Mouse (Mus musculus) small intestine, adult 2 months (tissue): ENCODE data around the gene G430095P16Rik.

Experiments
- CTCF ChIP-seq: fragments of 200-500 bp; IDR thresholded peaks from 2 replicates; pipeline ENCODE4 v1.5.1; 2012; ENCODE audit warnings: low read depth, mild to moderate bottlenecking, control low read depth, inconsistent platforms, low read length, moderate library complexity, mixed read lengths; ENCODE audit not compliant: insufficient replicate concordance, insufficient read length; ENCODE audit errors: extremely low read depth
- POLR2A ChIP-seq: fragments of 200-500 bp; IDR thresholded peaks from 2 replicates; pipeline ENCODE4 v1.6.1; 2012; ENCODE audit warnings: low read depth, mild to moderate bottlenecking, control low read depth, inconsistent platforms, low read length, moderate library complexity

DNA sequence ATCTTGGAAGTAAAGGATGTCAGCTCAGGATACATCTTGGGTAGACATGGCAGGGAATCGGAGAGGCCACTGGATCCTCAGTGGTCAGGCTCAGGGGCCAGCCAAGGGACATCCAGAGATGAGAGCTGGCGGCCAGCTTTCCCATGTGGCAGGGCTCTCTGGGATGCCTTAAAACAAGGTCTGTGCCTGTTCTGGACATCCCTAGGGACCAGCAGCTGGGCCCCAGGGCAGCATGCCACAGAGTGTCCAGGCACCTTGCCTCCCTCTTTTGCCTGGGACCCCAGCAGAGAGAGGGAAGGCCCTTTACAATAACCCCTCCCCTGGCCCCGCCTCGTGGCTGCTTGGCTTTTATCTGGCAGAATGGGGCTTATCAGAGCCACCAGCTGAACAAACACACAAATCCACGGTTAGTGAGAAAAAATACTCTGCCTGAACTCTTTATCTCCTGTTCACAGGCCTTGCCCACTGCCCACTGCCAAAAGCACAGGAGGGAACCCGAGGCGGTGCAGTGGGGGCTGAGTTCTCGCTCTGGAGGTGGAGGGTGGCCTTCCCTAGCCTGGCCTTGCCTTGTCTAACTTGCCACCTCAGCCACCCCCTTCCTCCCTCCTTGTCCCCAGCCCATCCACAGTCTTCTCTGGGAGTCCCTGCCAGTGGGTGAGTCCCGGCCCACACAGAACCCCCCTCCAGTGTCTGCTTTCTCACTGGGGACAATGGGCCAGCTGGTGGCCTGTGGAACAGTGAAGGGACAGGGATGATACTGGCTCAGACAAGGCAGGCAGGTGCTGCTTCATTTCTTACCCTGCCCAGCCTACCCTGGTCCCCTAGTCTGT, 7.9 kb downstream of the G430095P16Rik start:
- TF ChIP-seq CTCF (no peak), POLR2A (no peak)
